In genomic region chr11:109040519-109040916, GRCm38 (mm10) we compare ENCODE assay signal across 13 mouse cellular contexts.
DNase-seq lines count a peak whose midpoint lies in the region; ATAC-seq and TF ChIP-seq lines count a peak whose summit lies in the region.
"Had no signal": no experiment of that assay in that cellular context is flagged by ENCODE, and none has a peak within 500 bp of the region (broad histone marks: within the 10 kb centered on the region; RNA-seq: fewer than 3 reads in every experiment).

No protein-coding gene starts in this region.

- H3K9ac ChIP-seq in liver, postnatal 0 days (replicated peaks) = no peak overlapping the region
- H3K9ac ChIP-seq in embryonic facial prominence, embryonic 14.5 days (ENCODE audit: low read depth, low read length) = no peak overlapping the region
- no peak overlapping the region for H3K9ac ChIP-seq in hindbrain, embryonic 16.5 days (ENCODE audit: low read depth, low read length)
- no peak overlapping the region for H3K9ac ChIP-seq in intestine, embryonic 15.5 days
- H3K9ac ChIP-seq: liver, embryonic 14.5 days had no signal

- ATAC-seq in liver, postnatal 0 days = no peak
- peak; percentile 56; the same call in 1 of the 2 replicates for ATAC-seq in cerebellum, adult (ENCODE audit: insufficient number of reproducible peaks, low FRiP score, low TSS enrichment)
- ATAC-seq in embryonic facial prominence, embryonic 14.5 days (ENCODE audit: low read depth) = no peak
- ATAC-seq in hindbrain, embryonic 16.5 days = peak; percentile 88
- ATAC-seq in intestine, embryonic 15.5 days = no peak

- H3K9me3 ChIP-seq in liver, postnatal 0 days (ENCODE audit: low read length) = no peaks in the 10 kb centered on the region
- H3K9me3 ChIP-seq in embryonic facial prominence, embryonic 14.5 days (ENCODE audit: control insufficient read depth, low read length) = no peaks in the 10 kb centered on the region
- H3K9me3 ChIP-seq in hindbrain, embryonic 16.5 days (ENCODE audit: control insufficient read depth, low read length) = no peaks in the 10 kb centered on the region
- H3K9me3 ChIP-seq in intestine, embryonic 15.5 days = no peaks in the 10 kb centered on the region

- no peak for TF ChIP-seq CTCF in liver, postnatal 0 days (IDR thresholded peaks at IDR 0.05; ENCODE audit: low read depth)
- TF ChIP-seq CTCF in layer of hippocampus, adult 2 months (conservative IDR thresholded peaks at IDR 0.05) = no peak

- no peak for TF ChIP-seq EP300 in liver, postnatal 0 days (IDR thresholded peaks at IDR 0.05; ENCODE audit: low read depth)

- peak; percentile 5 for DNase-seq in liver, postnatal 0 days
- no peak for DNase-seq in liver
- peak; percentile 16 for DNase-seq in embryonic facial prominence, embryonic 14.5 days (ENCODE audit: low spot score)
- no peak for DNase-seq in left cerebral cortex, adult 8-10 months (ENCODE audit: low spot score in 2 of 2)
- DNase-seq in layer of hippocampus, adult 2 months (ENCODE audit: low spot score in 2 of 2) = no peak
- DNase-seq: gastrocnemius, postnatal 14 days; heart, postnatal 4 days had no signal

- no peaks in the 10 kb centered on the region for H3K36me3 ChIP-seq in liver, postnatal 0 days (replicated peaks; ENCODE audit: insufficient read depth, low read length)
- no peaks in the 10 kb centered on the region for H3K36me3 ChIP-seq in embryonic facial prominence, embryonic 14.5 days (ENCODE audit: control insufficient read depth, insufficient read depth, low read length)
- H3K36me3 ChIP-seq in hindbrain, embryonic 16.5 days (ENCODE audit: control insufficient read depth, insufficient read depth, low read length) = no peaks in the 10 kb centered on the region
- H3K36me3 ChIP-seq in intestine, embryonic 15.5 days = no peaks in the 10 kb centered on the region

- H3K4me3 ChIP-seq in liver, postnatal 0 days (ENCODE audit: low read depth, low read length) = no peak overlapping the region
- no peak overlapping the region for H3K4me3 ChIP-seq in embryonic facial prominence, embryonic 14.5 days (ENCODE audit: low read depth, low read length)
- no peak overlapping the region for H3K4me3 ChIP-seq in hindbrain, embryonic 16.5 days (ENCODE audit: low read length)
- H3K4me3 ChIP-seq in intestine, embryonic 15.5 days (replicated peaks) = no peak overlapping the region
- H3K4me3 ChIP-seq in layer of hippocampus, adult 2 months = no peak overlapping the region
- H3K4me3 ChIP-seq: erythroblast, embryonic 14.5 days; myocyte had no signal

- 69% methylated on average over 7 of the region's 7 CpGs for WGBS in liver, postnatal 0 days (ENCODE audit: insufficient replicate concordance)
- 37% methylated on average over 7 of the region's 7 CpGs for WGBS in embryonic facial prominence, embryonic 14.5 days
- 29% methylated on average over 7 of the region's 7 CpGs for WGBS in hindbrain, embryonic 16.5 days
- 76% methylated on average over 7 of the region's 7 CpGs for WGBS in intestine, embryonic 15.5 days

- H3K4me2 ChIP-seq in liver, postnatal 0 days (ENCODE audit: low read depth, low read length) = no peak overlapping the region
- no peak overlapping the region for H3K4me2 ChIP-seq in embryonic facial prominence, embryonic 14.5 days (ENCODE audit: low read depth, low read length)
- H3K4me2 ChIP-seq in hindbrain, embryonic 16.5 days (ENCODE audit: low read length) = no peak overlapping the region
- no peak overlapping the region for H3K4me2 ChIP-seq in intestine, embryonic 15.5 days (replicated peaks)

- no peaks in the 10 kb centered on the region for H3K27me3 ChIP-seq in liver, postnatal 0 days (ENCODE audit: insufficient read depth, low read length)
- 0 out of 2 replicates have a peak, but pooled peaks cover 2% of the 10 kb centered on the region for H3K27me3 ChIP-seq in embryonic facial prominence, embryonic 14.5 days (replicated peaks; ENCODE audit: control insufficient read depth, insufficient read depth, low read length)
- no peaks in the 10 kb centered on the region for H3K27me3 ChIP-seq in hindbrain, embryonic 16.5 days (replicated peaks; ENCODE audit: control insufficient read depth, insufficient read depth, low read length)
- H3K27me3 ChIP-seq in intestine, embryonic 15.5 days (replicated peaks) = no peaks in the 10 kb centered on the region

- no peaks in the 10 kb centered on the region for H3K4me1 ChIP-seq in liver, postnatal 0 days (ENCODE audit: insufficient read depth)
- peaks cover 11% of the 10 kb centered on the region; the same call in 1 of the 2 replicates for H3K4me1 ChIP-seq in embryonic facial prominence, embryonic 14.5 days (ENCODE audit: control insufficient read depth, insufficient read depth, low read length)
- H3K4me1 ChIP-seq in hindbrain, embryonic 16.5 days (ENCODE audit: control insufficient read depth, insufficient read depth, low read depth, low read length) = no peaks in the 10 kb centered on the region
- H3K4me1 ChIP-seq in intestine, embryonic 15.5 days (replicated peaks) = no peaks in the 10 kb centered on the region

- no peak overlapping the region for H3K27ac ChIP-seq in liver, postnatal 0 days (ENCODE audit: low read depth)
- H3K27ac ChIP-seq in embryonic facial prominence, embryonic 14.5 days (replicated peaks; ENCODE audit: low read depth, low read length) = no peak overlapping the region
- 0 out of 2 replicates have a peak overlapping the region, but pooled peaks have one; percentile 17 for H3K27ac ChIP-seq in hindbrain, embryonic 16.5 days (ENCODE audit: low read depth, low read length)
- H3K27ac ChIP-seq in intestine, embryonic 15.5 days = no peak overlapping the region
- no peak overlapping the region for H3K27ac ChIP-seq in layer of hippocampus, adult 2 months
- H3K27ac ChIP-seq: liver, embryonic 14.5 days had no signal

Comparison
In these comparisons a context has a peak if more than half of its experiments do, and no peak if none do; other contexts are left out.
1. DNase-seq: peak in liver, postnatal 0 days (single experiment) and embryonic facial prominence, embryonic 14.5 days (single experiment); none in liver (single experiment), left cerebral cortex, adult 8-10 months (0 of 2) and layer of hippocampus, adult 2 months (0 of 2).
2. ATAC-seq: peak in cerebellum, adult (single experiment) and hindbrain, embryonic 16.5 days (single experiment); none in liver, postnatal 0 days (single experiment), embryonic facial prominence, embryonic 14.5 days (single experiment) and intestine, embryonic 15.5 days (single experiment).